Mouse (Mus musculus) liver, embryonic 14.5 days (tissue): ENCODE results near the gene A930033H14Rik. TPM values are rescaled to one million over a fixed set of nuclear protein-coding genes. Genes with fewer than 3 reads are reported as not detected.

Source experiments
- ATAC-seq: fragments of 200-750 bp; cut with Nextera tagmentation; 2 replicates; pipeline ENCODE4 v1.8.0; 2017; ENCODE audit warnings: moderate number of reproducible peaks, mild to moderate bottlenecking, moderate library complexity; ENCODE audit not compliant: insufficient read depth
- DNase-seq, 3 experiments: peaks; one replicate each; pipeline ENCODE4 v3.0.0-alpha.2; 2012 to 2013; ENCODE audit warnings: low read depth in 3 of 3, low spot score in 3 of 3
- H3K27ac ChIP-seq: fragments of 300-500 bp; sonication (generic); 2 replicates; pipeline ENCODE4 v1.5.1; 2014; ENCODE audit warnings: moderate library complexity, mild to moderate bottlenecking, control low read depth, inconsistent platforms
- H3K27me3 ChIP-seq: fragments of 300-500 bp; sonication (generic); 2 replicates; pipeline ENCODE4 v1.6.1; 2014; ENCODE audit warnings: mild to moderate bottlenecking, low read length, moderate library complexity; ENCODE audit not compliant: control insufficient read depth, insufficient read depth
- H3K36me3 ChIP-seq: fragments of 300-500 bp; sonication (generic); replicated peaks from 2 replicates; pipeline ENCODE4 v1.6.1; 2014; ENCODE audit warnings: low read depth; ENCODE audit not compliant: control insufficient read depth, insufficient read depth
- H3K4me1 ChIP-seq, 2 experiments: fragments of 200-500 bp in 1 of 2; fragments of 300-500 bp in 1 of 2; sonication (generic) in 1 of 2; replicated peaks; 2 replicates each; pipeline ENCODE4 v1.6.1; 2012 to 2014; ENCODE audit warnings: antibody characterized with exemption in 1 of 2, inconsistent platforms in 1 of 2, low read length in 1 of 2; ENCODE audit not compliant: control insufficient read depth in 2 of 2, insufficient read depth in 2 of 2
- H3K4me2 ChIP-seq: fragments of 300-500 bp; sonication (generic); 2 replicates; pipeline ENCODE4 v1.6.1; 2014; ENCODE audit warnings: low read depth, mild to moderate bottlenecking, control low read depth, moderate library complexity
- H3K4me3 ChIP-seq, 2 experiments: fragments of 200-500 bp in 1 of 2; fragments of 300-500 bp in 1 of 2; sonication (generic) in 1 of 2; 2 replicates each; pipeline ENCODE4 v1.5.1; 2012 to 2014; ENCODE audit warnings: low read depth in 2 of 2, low read length in 2 of 2, mild to moderate bottlenecking in 2 of 2, control low read depth in 1 of 2, inconsistent platforms in 1 of 2, moderate library complexity in 1 of 2; ENCODE audit not compliant: insufficient read depth in 1 of 2
- H3K9ac ChIP-seq: fragments of 300-500 bp; sonication (generic); replicated peaks from 2 replicates; pipeline ENCODE4 v1.6.1; 2014; ENCODE audit warnings: mild to moderate bottlenecking, control low read depth, moderate library complexity
- H3K9me3 ChIP-seq: fragments of 300-500 bp; sonication (generic); 2 replicates; pipeline ENCODE4 v1.6.1; 2016; ENCODE audit warnings: low read length, mixed read lengths; ENCODE audit not compliant: control insufficient read depth
- CTCF ChIP-seq: IDR thresholded peaks from 2 replicates; pipeline ENCODE4 v1.5.1; 2016; ENCODE audit warnings: antibody characterized with exemption, low read depth, control low read depth
- EP300 ChIP-seq: IDR thresholded peaks from 2 replicates; pipeline ENCODE4 v1.6.1; 2016; ENCODE audit warnings: antibody characterized with exemption, low read depth
- WGBS: fragments of 180-500 bp; shearing (Covaris S2); extraction: QIAGEN DNeasy Blood & Tissue Kit; methylation state at CpG from one replicate; pipeline ENCODE4 v1.1.7; 2014; ENCODE audit not compliant: insufficient replicate concordance; 5-methylcytosine and 5-hydroxymethylcytosine counted together
- polyA plus RNA-seq, 2 experiments: library from polyadenylated mRNA; depleted of rRNA in 1 of 2; stranded (reverse) in 1 of 2; unstranded in 1 of 2; fragments of >200 nt; fragmentation: Nextera tagmentation in 1 of 2; extraction: Ambion mirVana in 1 of 2; gene quantifications; 2 replicates each; pipeline versions ENCODE4 v1.2.1 to v1.2.3; 2012 to 2014

The A930033H14Rik gene
- polyA plus RNA-seq, 2 experiments, result 0.18 to 0.51 TPM

- Histone ChIP-seq H3K4me1 (no peaks in the 10 kb centered on the region), H3K9me3 (no peaks in the 10 kb centered on the region), H3K36me3 (no peaks in the 10 kb centered on the region), H3K4me2 (peak overlapping the region; percentile 20; the same call in 1 of the 2 replicates), H3K27me3 (no peaks in the 10 kb centered on the region), H3K9ac (no peak overlapping the region), H3K4me3 (peak overlapping the region in 1 of 2 experiments; percentile 31; a peak in 1 of 4 replicates), H3K27ac (no peak overlapping the region)
- TF ChIP-seq CTCF (peak; percentile 68), EP300 (no peak)
- WGBS, result 19% methylated on average over 21 of the region's 21 CpGs
- DNase-seq (peak; percentile 22 to 31 (median 26)), ATAC-seq (no peak)
Observed at GRCm38 (mm10) chr10:69185894-69186893, 26.7 kb downstream of the A930033H14Rik start.

DNA sequence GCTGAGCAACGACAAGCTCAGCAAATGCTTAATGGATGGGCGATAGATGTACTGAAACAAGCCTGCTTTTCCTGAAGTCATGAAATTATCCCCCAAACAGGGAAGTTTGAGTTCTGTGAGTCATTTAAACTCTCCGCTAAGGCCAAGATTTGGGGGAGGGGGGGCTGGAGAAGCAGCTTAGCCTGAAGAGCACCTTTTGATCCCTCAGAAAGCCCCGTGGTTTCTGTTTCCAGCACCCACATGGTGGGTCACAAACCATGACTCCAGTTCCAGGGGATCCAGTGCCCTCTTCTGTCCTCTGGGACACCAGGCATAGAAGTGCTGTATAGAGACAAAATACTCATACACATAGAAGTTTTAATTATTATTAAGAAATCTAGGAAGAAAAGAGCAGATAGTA is 27.5 kb downstream of the A930033H14Rik start:
- 68% methylated on average over 4 of the region's 4 CpGs for WGBS
- Histone ChIP-seq H3K27me3 (no peaks in the 10 kb centered on the region), H3K4me2 (no peak overlapping the region), H3K4me1 (no peaks in the 10 kb centered on the region), H3K36me3 (no peaks in the 10 kb centered on the region), H3K9me3 (no peaks in the 10 kb centered on the region), H3K27ac (no peak overlapping the region), H3K4me3 (no peak overlapping the region), H3K9ac (no peak overlapping the region)
- no peak for TF ChIP-seq CTCF
- no peak for TF ChIP-seq EP300
- DNase-seq (no peak), ATAC-seq (no peak)

DNA sequence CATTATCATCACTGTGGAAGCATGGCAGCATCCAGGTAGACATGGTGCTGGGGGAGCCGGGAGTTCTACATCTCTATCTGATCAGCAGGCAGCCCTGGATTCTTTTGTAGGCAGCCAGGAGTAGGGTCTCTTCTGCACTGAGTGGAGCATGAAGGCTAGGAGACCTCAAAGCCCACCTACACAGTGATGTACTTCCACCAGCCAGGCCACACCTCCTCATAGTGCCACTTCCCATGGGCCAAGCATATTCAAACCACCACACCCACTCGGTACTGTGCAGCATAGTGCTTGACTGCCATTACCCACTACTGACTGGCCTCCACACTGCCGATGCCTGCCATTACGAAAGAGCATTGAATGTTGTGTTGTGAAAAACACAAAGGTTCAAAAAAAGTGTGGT is 28.0 kb downstream of the A930033H14Rik start:
- H3K36me3 ChIP-seq, result no peaks in the 10 kb centered on the region
- DNase-seq, result no peak
- H3K9ac ChIP-seq, result no peak overlapping the region
- ATAC-seq, result no peak
- WGBS, result 72% methylated on average over 4 of the region's 4 CpGs
- no peak overlapping the region for H3K27ac ChIP-seq
- no peak overlapping the region for H3K4me2 ChIP-seq
- no peaks in the 10 kb centered on the region for H3K27me3 ChIP-seq
- no peak overlapping the region for H3K4me3 ChIP-seq
- H3K4me1 ChIP-seq, result no peaks in the 10 kb centered on the region
- no peaks in the 10 kb centered on the region for H3K9me3 ChIP-seq
- TF ChIP-seq EP300 (no peak), CTCF (no peak)

- Histone ChIP-seq H3K27ac (no peak overlapping the region), H3K9ac (no peak overlapping the region), H3K4me1 (no peaks in the 10 kb centered on the region), H3K4me2 (no peak overlapping the region), H3K4me3 (no peak overlapping the region), H3K9me3 (no peaks in the 10 kb centered on the region), H3K36me3 (no peaks in the 10 kb centered on the region), H3K27me3 (no peaks in the 10 kb centered on the region)
- ATAC-seq (no peak), DNase-seq (no peak)
- TF ChIP-seq CTCF (no peak), EP300 (no peak)
- WGBS, result 50% methylated on average over 3 of the region's 3 CpGs
Observed at GRCm38 (mm10) chr10:69180997-69181396, 31.9 kb downstream of the A930033H14Rik start.

GRCm38 (mm10) chr10:69179341-69179740 is 33.6 kb downstream of the A930033H14Rik start:
- no peak overlapping the region for H3K27ac ChIP-seq
- DNase-seq, result no peak
- H3K4me3 ChIP-seq, result no peak overlapping the region
- no peak overlapping the region for H3K9ac ChIP-seq
- no peaks in the 10 kb centered on the region for H3K4me1 ChIP-seq
- WGBS, result 77% methylated on average over 1 of the region's 1 CpGs
- H3K4me2 ChIP-seq, result no peak overlapping the region
- ATAC-seq, result no peak
- TF ChIP-seq CTCF, result peak; percentile 17; the same call in 1 of the 2 replicates
- TF ChIP-seq EP300, result no peak
- H3K36me3 ChIP-seq, result no peaks in the 10 kb centered on the region
- H3K27me3 ChIP-seq, result no peaks in the 10 kb centered on the region
- H3K9me3 ChIP-seq, result no peaks in the 10 kb centered on the region
